Mouse (Mus musculus) embryonic facial prominence, embryonic 12.5 days (tissue): ENCODE data around the gene Synpo2. TPM values are rescaled to one million over a fixed set of nuclear protein-coding genes. Genes with fewer than 3 reads are reported as not detected.

ENCODE experiments used
- ATAC-seq: fragments of 200-750 bp; cut with Nextera tagmentation; 2 replicates; pipeline ENCODE4 v1.8.0; 2017; ENCODE audit not compliant: insufficient number of reproducible peaks, insufficient read depth, low FRiP score, low TSS enrichment
- H3K27ac ChIP-seq: fragments of 300-500 bp; sonication (generic); 2 replicates; pipeline ENCODE4 v1.5.1; 2016; ENCODE audit warnings: mild to moderate bottlenecking
- H3K27me3 ChIP-seq: fragments of 300-500 bp; sonication (generic); 2 replicates; pipeline ENCODE4 v1.6.1; 2016; ENCODE audit warnings: mild to moderate bottlenecking, moderate library complexity
- H3K36me3 ChIP-seq: fragments of 300-500 bp; sonication (generic); 2 replicates; pipeline ENCODE4 v1.6.1; 2016; ENCODE audit warnings: mild to moderate bottlenecking
- H3K4me1 ChIP-seq: fragments of 300-500 bp; sonication (generic); 2 replicates; pipeline ENCODE4 v1.6.1; 2016
- H3K4me2 ChIP-seq: fragments of 300-500 bp; sonication (generic); replicated peaks from 2 replicates; pipeline ENCODE4 v1.6.1; 2016; ENCODE audit warnings: mild to moderate bottlenecking, moderate library complexity
- H3K4me3 ChIP-seq: fragments of 300-500 bp; sonication (generic); 2 replicates; pipeline ENCODE4 v1.5.1; 2016; ENCODE audit warnings: mild to moderate bottlenecking
- H3K9ac ChIP-seq: fragments of 300-500 bp; sonication (generic); 2 replicates; pipeline ENCODE4 v1.6.1; 2016; ENCODE audit warnings: mild to moderate bottlenecking, moderate library complexity
- H3K9me3 ChIP-seq: fragments of 300-500 bp; sonication (generic); 2 replicates; pipeline ENCODE4 v1.6.1; 2016; ENCODE audit warnings: mild to moderate bottlenecking, moderate library complexity
- WGBS: fragments of 180-500 bp; shearing (Covaris S2); methylation state at CpG from one replicate; pipeline ENCODE4 v1.1.7; 2016; 5-methylcytosine and 5-hydroxymethylcytosine counted together
- polyA plus RNA-seq: library from polyadenylated mRNA; unstranded; fragments of >200 nt; fragmentation: Nextera tagmentation; extraction: Ambion mirVana; gene quantifications from 2 replicates; pipeline ENCODE4 v1.2.1, GENCODE M21; 2016

Gene Synpo2
- polyA plus RNA-seq, 1 experiment from 2014 or later, result 8.5 TPM

- H3K36me3 ChIP-seq, result no peaks in the 10 kb centered on the region
- H3K4me1 ChIP-seq, result peaks cover 7% of the 10 kb centered on the region; the same call in 1 of the 2 replicates
- no peak for ATAC-seq
- no peak overlapping the region for H3K27ac ChIP-seq
- H3K9ac ChIP-seq, result no peak overlapping the region
- no peaks in the 10 kb centered on the region for H3K9me3 ChIP-seq
- no peak overlapping the region for H3K4me2 ChIP-seq
- no peaks in the 10 kb centered on the region for H3K27me3 ChIP-seq
- WGBS, result 32% methylated on average over 13 of the region's 13 CpGs
- no peak overlapping the region for H3K4me3 ChIP-seq
Measured at GRCm38 (mm10) chr3:123103151-123103860, 132.6 kb downstream of the Synpo2 start.

- Histone ChIP-seq H3K4me2 (no peak overlapping the region), H3K4me3 (no peak overlapping the region), H3K36me3 (no peaks in the 10 kb centered on the region), H3K4me1 (no peaks in the 10 kb centered on the region), H3K9me3 (no peaks in the 10 kb centered on the region), H3K27ac (no peak overlapping the region), H3K27me3 (no peaks in the 10 kb centered on the region), H3K9ac (no peak overlapping the region)
- WGBS, result 93% methylated on average over 2 of the region's 2 CpGs
- no peak for ATAC-seq
Measured at GRCm38 (mm10) chr3:123101761-123102160, 134.2 kb downstream of the Synpo2 start.

- H3K4me2 ChIP-seq, result no peak overlapping the region
- WGBS, result 90% methylated on average over 2 of the region's 2 CpGs
- H3K4me3 ChIP-seq, result no peak overlapping the region
- no peaks in the 10 kb centered on the region for H3K27me3 ChIP-seq
- no peak overlapping the region for H3K27ac ChIP-seq
- no peaks in the 10 kb centered on the region for H3K36me3 ChIP-seq
- H3K9ac ChIP-seq, result no peak overlapping the region
- ATAC-seq, result no peak
- no peaks in the 10 kb centered on the region for H3K9me3 ChIP-seq
- H3K4me1 ChIP-seq, result peaks cover 10% of the 10 kb centered on the region; the same call in 1 of the 2 replicates
Measured at GRCm38 (mm10) chr3:123095111-123095510, 140.8 kb downstream of the Synpo2 start.

- ATAC-seq, result no peak
- H3K36me3 ChIP-seq, result no peaks in the 10 kb centered on the region
- peaks cover 10% of the 10 kb centered on the region; the same call in 1 of the 2 replicates for H3K4me1 ChIP-seq
- no peak overlapping the region for H3K27ac ChIP-seq
- no peak overlapping the region for H3K4me3 ChIP-seq
- no peaks in the 10 kb centered on the region for H3K27me3 ChIP-seq
- no peak overlapping the region for H3K9ac ChIP-seq
- 0 out of 2 replicates have a peak overlapping the region, but pooled peaks have one; percentile 13 for H3K4me2 ChIP-seq
- H3K9me3 ChIP-seq, result no peaks in the 10 kb centered on the region
- WGBS, result 65% methylated on average over 10 of the region's 11 CpGs
Measured at GRCm38 (mm10) chr3:123093640-123094361, 142.1 kb downstream of the Synpo2 start.

GRCm38 (mm10) chr3:123092913-123093639 is 142.9 kb downstream of the Synpo2 start:
- Histone ChIP-seq H3K27me3 (no peaks in the 10 kb centered on the region), H3K9ac (no peak overlapping the region), H3K36me3 (no peaks in the 10 kb centered on the region), H3K9me3 (no peaks in the 10 kb centered on the region), H3K4me1 (peaks cover 10% of the 10 kb centered on the region; the same call in 1 of the 2 replicates), H3K4me3 (no peak overlapping the region), H3K27ac (no peak overlapping the region), H3K4me2 (0 out of 2 replicates have a peak overlapping the region, but pooled peaks have one; percentile 13)
- ATAC-seq, result 0 out of 2 replicates have a peak, but pooled peaks have one; percentile 47
- WGBS, result 45% methylated on average over 12 of the region's 12 CpGs

- no peak overlapping the region for H3K4me3 ChIP-seq
- no peak overlapping the region for H3K9ac ChIP-seq
- H3K4me1 ChIP-seq, result peaks cover 10% of the 10 kb centered on the region; the same call in 1 of the 2 replicates
- H3K4me2 ChIP-seq, result no peak overlapping the region
- H3K27me3 ChIP-seq, result no peaks in the 10 kb centered on the region
- 53% methylated on average over 6 of the region's 6 CpGs for WGBS
- ATAC-seq, result no peak
- no peak overlapping the region for H3K27ac ChIP-seq
- no peaks in the 10 kb centered on the region for H3K9me3 ChIP-seq
- no peaks in the 10 kb centered on the region for H3K36me3 ChIP-seq
Measured at GRCm38 (mm10) chr3:123092442-123092841, 143.5 kb downstream of the Synpo2 start.

- 75% methylated on average over 11 of the region's 11 CpGs for WGBS
- 0 out of 2 replicates have a peak overlapping the region, but pooled peaks have one; percentile 6 for H3K27ac ChIP-seq
- no peak for ATAC-seq
- no peak overlapping the region for H3K4me2 ChIP-seq
- no peak overlapping the region for H3K4me3 ChIP-seq
- H3K27me3 ChIP-seq, result no peaks in the 10 kb centered on the region
- H3K36me3 ChIP-seq, result no peaks in the 10 kb centered on the region
- H3K4me1 ChIP-seq, result peaks cover 14% of the 10 kb centered on the region; the same call in 1 of the 2 replicates
- H3K9me3 ChIP-seq, result no peaks in the 10 kb centered on the region
- no peak overlapping the region for H3K9ac ChIP-seq
Measured at GRCm38 (mm10) chr3:123089297-123090020, 146.5 kb downstream of the Synpo2 start.

GRCm38 (mm10) chr3:123088284-123088683 is 147.7 kb downstream of the Synpo2 start:
- Histone ChIP-seq H3K9me3 (no peaks in the 10 kb centered on the region), H3K4me3 (no peak overlapping the region), H3K4me1 (peaks cover 10% of the 10 kb centered on the region; the same call in 1 of the 2 replicates), H3K4me2 (no peak overlapping the region), H3K9ac (no peak overlapping the region), H3K27me3 (no peaks in the 10 kb centered on the region), H3K27ac (no peak overlapping the region), H3K36me3 (no peaks in the 10 kb centered on the region)
- ATAC-seq, result no peak
- WGBS, result 86% methylated on average over 5 of the region's 5 CpGs

GRCm38 (mm10) chr3:123085871-123086501 is 150.0 kb downstream of the Synpo2 start:
- Histone ChIP-seq H3K4me3 (no peak overlapping the region), H3K9me3 (no peaks in the 10 kb centered on the region), H3K4me2 (no peak overlapping the region), H3K4me1 (0 out of 2 replicates have a peak, but pooled peaks cover 4% of the 10 kb centered on the region), H3K27me3 (no peaks in the 10 kb centered on the region), H3K36me3 (no peaks in the 10 kb centered on the region), H3K27ac (no peak overlapping the region), H3K9ac (no peak overlapping the region)
- WGBS, result 81% methylated on average over 16 of the region's 16 CpGs
- ATAC-seq, result no peak

GRCm38 (mm10) chr3:123081665-123082064 is 154.3 kb downstream of the Synpo2 start:
- 0 out of 2 replicates have a peak, but pooled peaks cover 4% of the 10 kb centered on the region for H3K4me1 ChIP-seq
- H3K4me2 ChIP-seq, result no peak overlapping the region
- H3K9ac ChIP-seq, result no peak overlapping the region
- WGBS, result 87% methylated on average over 3 of the region's 3 CpGs
- H3K36me3 ChIP-seq, result no peaks in the 10 kb centered on the region
- H3K9me3 ChIP-seq, result no peaks in the 10 kb centered on the region
- no peaks in the 10 kb centered on the region for H3K27me3 ChIP-seq
- H3K27ac ChIP-seq, result no peak overlapping the region
- H3K4me3 ChIP-seq, result no peak overlapping the region
- no peak for ATAC-seq
